Mouse (Mus musculus): ENCODE measurements around the gene Arhgef28. TPM values are rescaled to one million over a fixed set of nuclear protein-coding genes. Genes with fewer than 3 reads are reported as not detected.
A peak's percentile ranks its signal among the peaks of the same experiment; 100 is the strongest.

Gene Arhgef28
- polyA plus RNA-seq, 1 experiment from 2014 or later: 8.6 TPM

- H3K9ac ChIP-seq (replicated peaks; ENCODE audit: low read length): no peak overlapping the region
- no peak overlapping the region for H3K27ac ChIP-seq (replicated peaks; ENCODE audit: low read depth, low read length)
- H3K4me2 ChIP-seq (ENCODE audit: low read depth, low read length): no peak overlapping the region
- no peaks in the 10 kb centered on the region; the same call in 1 of the 2 replicates for H3K4me1 ChIP-seq (ENCODE audit: control insufficient read depth, insufficient read depth, low read length)
- DNase-seq (ENCODE audit: low spot score) (no peak), ATAC-seq (replicated peaks; ENCODE audit: insufficient number of reproducible peaks, low FRiP score, low TSS enrichment, low read depth) (no peak)
- no peaks in the 10 kb centered on the region for H3K9me3 ChIP-seq (replicated peaks; ENCODE audit: control insufficient read depth, low read length)
- no peaks in the 10 kb centered on the region for H3K36me3 ChIP-seq (replicated peaks; ENCODE audit: control insufficient read depth, insufficient read depth, low read depth, low read length)
- 69% methylated on average over 4 of the region's 4 CpGs for WGBS
- no peak overlapping the region for H3K4me3 ChIP-seq (ENCODE audit: low read depth, low read length)
- H3K27me3 ChIP-seq (ENCODE audit: control insufficient read depth, insufficient read depth, low read length): no peaks in the 10 kb centered on the region
Observed at GRCm38 (mm10) chr13:98138786-98139185, 67.5 kb downstream of the Arhgef28 start.

GRCm38 (mm10) chr13:98135890-98136555 is 70.2 kb downstream of the Arhgef28 start:
- no peak overlapping the region for H3K4me2 ChIP-seq (ENCODE audit: low read depth, low read length)
- no peaks in the 10 kb centered on the region for H3K27me3 ChIP-seq (ENCODE audit: control insufficient read depth, insufficient read depth, low read length)
- WGBS: 29% methylated on average over 12 of the region's 12 CpGs
- H3K4me1 ChIP-seq (ENCODE audit: control insufficient read depth, insufficient read depth, low read length): no peaks in the 10 kb centered on the region; the same call in 1 of the 2 replicates
- ATAC-seq (replicated peaks; ENCODE audit: insufficient number of reproducible peaks, low FRiP score, low TSS enrichment, low read depth): no peak
- H3K4me3 ChIP-seq (ENCODE audit: low read depth, low read length): no peak overlapping the region
- no peaks in the 10 kb centered on the region for H3K9me3 ChIP-seq (replicated peaks; ENCODE audit: control insufficient read depth, low read length)
- H3K36me3 ChIP-seq (replicated peaks; ENCODE audit: control insufficient read depth, insufficient read depth, low read depth, low read length): no peaks in the 10 kb centered on the region
- DNase-seq (ENCODE audit: low spot score): peak; percentile 47
- H3K9ac ChIP-seq (replicated peaks; ENCODE audit: low read length): no peak overlapping the region
- H3K27ac ChIP-seq (replicated peaks; ENCODE audit: low read depth, low read length): no peak overlapping the region

- 72% methylated on average over 5 of the region's 5 CpGs for WGBS
- Histone ChIP-seq H3K4me2 (ENCODE audit: low read depth, low read length) (no peak overlapping the region), H3K27ac (replicated peaks; ENCODE audit: low read depth, low read length) (no peak overlapping the region), H3K4me3 (ENCODE audit: low read depth, low read length) (no peak overlapping the region), H3K27me3 (ENCODE audit: control insufficient read depth, insufficient read depth, low read length) (no peaks in the 10 kb centered on the region), H3K9ac (replicated peaks; ENCODE audit: low read length) (no peak overlapping the region), H3K4me1 (ENCODE audit: control insufficient read depth, insufficient read depth, low read length) (no peaks in the 10 kb centered on the region; the same call in 1 of the 2 replicates), H3K9me3 (replicated peaks; ENCODE audit: control insufficient read depth, low read length) (no peaks in the 10 kb centered on the region), H3K36me3 (replicated peaks; ENCODE audit: control insufficient read depth, insufficient read depth, low read depth, low read length) (no peaks in the 10 kb centered on the region)
- DNase-seq (ENCODE audit: low spot score): no peak
- no peak for ATAC-seq (replicated peaks; ENCODE audit: insufficient number of reproducible peaks, low FRiP score, low TSS enrichment, low read depth)
Observed at GRCm38 (mm10) chr13:98132951-98133350, 73.3 kb downstream of the Arhgef28 start.

GRCm38 (mm10) chr13:98132264-98132663 is 74.0 kb downstream of the Arhgef28 start:
- ATAC-seq (replicated peaks; ENCODE audit: insufficient number of reproducible peaks, low FRiP score, low TSS enrichment, low read depth) (no peak), DNase-seq (ENCODE audit: low spot score) (no peak)
- no peaks in the 10 kb centered on the region for H3K9me3 ChIP-seq (replicated peaks; ENCODE audit: control insufficient read depth, low read length)
- no peaks in the 10 kb centered on the region for H3K36me3 ChIP-seq (replicated peaks; ENCODE audit: control insufficient read depth, insufficient read depth, low read depth, low read length)
- H3K4me1 ChIP-seq (ENCODE audit: control insufficient read depth, insufficient read depth, low read length): no peaks in the 10 kb centered on the region; the same call in 1 of the 2 replicates
- H3K4me2 ChIP-seq (ENCODE audit: low read depth, low read length): no peak overlapping the region
- 76% methylated on average over 6 of the region's 6 CpGs for WGBS
- no peak overlapping the region for H3K9ac ChIP-seq (replicated peaks; ENCODE audit: low read length)
- H3K27me3 ChIP-seq (ENCODE audit: control insufficient read depth, insufficient read depth, low read length): no peaks in the 10 kb centered on the region
- no peak overlapping the region for H3K4me3 ChIP-seq (ENCODE audit: low read depth, low read length)
- no peak overlapping the region for H3K27ac ChIP-seq (replicated peaks; ENCODE audit: low read depth, low read length)

GRCm38 (mm10) chr13:98125666-98126065 is 80.6 kb downstream of the Arhgef28 start:
- Histone ChIP-seq H3K9ac (replicated peaks; ENCODE audit: low read length) (no peak overlapping the region), H3K36me3 (replicated peaks; ENCODE audit: control insufficient read depth, insufficient read depth, low read depth, low read length) (no peaks in the 10 kb centered on the region), H3K27me3 (ENCODE audit: control insufficient read depth, insufficient read depth, low read length) (no peaks in the 10 kb centered on the region), H3K9me3 (replicated peaks; ENCODE audit: control insufficient read depth, low read length) (no peaks in the 10 kb centered on the region), H3K4me3 (ENCODE audit: low read depth, low read length) (no peak overlapping the region), H3K27ac (replicated peaks; ENCODE audit: low read depth, low read length) (no peak overlapping the region), H3K4me1 (ENCODE audit: control insufficient read depth, insufficient read depth, low read length) (no peaks in the 10 kb centered on the region), H3K4me2 (ENCODE audit: low read depth, low read length) (no peak overlapping the region)
- WGBS: 72% methylated on average over 5 of the region's 5 CpGs
- no peak for DNase-seq (ENCODE audit: low spot score)
- no peak for ATAC-seq (replicated peaks; ENCODE audit: insufficient number of reproducible peaks, low FRiP score, low TSS enrichment, low read depth)

GRCm38 (mm10) chr13:98124113-98124745 is 82.0 kb downstream of the Arhgef28 start:
- ATAC-seq (replicated peaks; ENCODE audit: insufficient number of reproducible peaks, low FRiP score, low TSS enrichment, low read depth) (no peak), DNase-seq (ENCODE audit: low spot score) (no peak)
- 71% methylated on average over 14 of the region's 14 CpGs for WGBS
- H3K9me3 ChIP-seq (replicated peaks; ENCODE audit: control insufficient read depth, low read length): no peaks in the 10 kb centered on the region
- no peaks in the 10 kb centered on the region for H3K4me1 ChIP-seq (ENCODE audit: control insufficient read depth, insufficient read depth, low read length)
- no peak overlapping the region for H3K27ac ChIP-seq (replicated peaks; ENCODE audit: low read depth, low read length)
- H3K4me2 ChIP-seq (ENCODE audit: low read depth, low read length): no peak overlapping the region
- H3K36me3 ChIP-seq (replicated peaks; ENCODE audit: control insufficient read depth, insufficient read depth, low read depth, low read length): no peaks in the 10 kb centered on the region
- no peaks in the 10 kb centered on the region for H3K27me3 ChIP-seq (ENCODE audit: control insufficient read depth, insufficient read depth, low read length)
- no peak overlapping the region for H3K4me3 ChIP-seq (ENCODE audit: low read depth, low read length)
- H3K9ac ChIP-seq (replicated peaks; ENCODE audit: low read length): no peak overlapping the region

- no peak for DNase-seq (ENCODE audit: low spot score)
- no peak overlapping the region for H3K27ac ChIP-seq (replicated peaks; ENCODE audit: low read depth, low read length)
- H3K4me1 ChIP-seq (ENCODE audit: control insufficient read depth, insufficient read depth, low read length): no peaks in the 10 kb centered on the region
- no peak overlapping the region for H3K9ac ChIP-seq (replicated peaks; ENCODE audit: low read length)
- 74% methylated on average over 4 of the region's 4 CpGs for WGBS
- no peaks in the 10 kb centered on the region for H3K36me3 ChIP-seq (replicated peaks; ENCODE audit: control insufficient read depth, insufficient read depth, low read depth, low read length)
- H3K4me3 ChIP-seq (ENCODE audit: low read depth, low read length): no peak overlapping the region
- H3K27me3 ChIP-seq (ENCODE audit: control insufficient read depth, insufficient read depth, low read length): no peaks in the 10 kb centered on the region
- H3K4me2 ChIP-seq (ENCODE audit: low read depth, low read length): no peak overlapping the region
- no peaks in the 10 kb centered on the region for H3K9me3 ChIP-seq (replicated peaks; ENCODE audit: control insufficient read depth, low read length)
- no peak for ATAC-seq (replicated peaks; ENCODE audit: insufficient number of reproducible peaks, low FRiP score, low TSS enrichment, low read depth)
Observed at GRCm38 (mm10) chr13:98122766-98123165, 83.5 kb downstream of the Arhgef28 start.

GRCm38 (mm10) chr13:98121993-98122392 is 84.2 kb downstream of the Arhgef28 start:
- H3K4me3 ChIP-seq (ENCODE audit: low read depth, low read length): no peak overlapping the region
- H3K27ac ChIP-seq (replicated peaks; ENCODE audit: low read depth, low read length): no peak overlapping the region
- no peak overlapping the region for H3K9ac ChIP-seq (replicated peaks; ENCODE audit: low read length)
- 75% methylated on average over 5 of the region's 5 CpGs for WGBS
- H3K9me3 ChIP-seq (replicated peaks; ENCODE audit: control insufficient read depth, low read length): no peaks in the 10 kb centered on the region
- no peak overlapping the region for H3K4me2 ChIP-seq (ENCODE audit: low read depth, low read length)
- no peaks in the 10 kb centered on the region for H3K36me3 ChIP-seq (replicated peaks; ENCODE audit: control insufficient read depth, insufficient read depth, low read depth, low read length)
- DNase-seq (ENCODE audit: low spot score) (no peak), ATAC-seq (replicated peaks; ENCODE audit: insufficient number of reproducible peaks, low FRiP score, low TSS enrichment, low read depth) (no peak)
- H3K4me1 ChIP-seq (ENCODE audit: control insufficient read depth, insufficient read depth, low read length): no peaks in the 10 kb centered on the region
- no peaks in the 10 kb centered on the region for H3K27me3 ChIP-seq (ENCODE audit: control insufficient read depth, insufficient read depth, low read length)

Data from embryonic facial prominence, embryonic 11.5 days (tissue).